23 mouse cellular contexts compared by ENCODE assay signal in genomic region chr17:8701096-8701495, GRCm38 (mm10).
DNase-seq lines count a peak whose midpoint lies in the region; ATAC-seq lines count a peak whose summit lies in the region.
"Had no signal": no experiment of that assay in that cellular context is flagged by ENCODE, and none has a peak within 500 bp of the region (broad histone marks: within the 10 kb centered on the region; RNA-seq: fewer than 3 reads in every experiment).

No protein-coding gene starts in this region.

- H3K27ac ChIP-seq in neural tube, embryonic 15.5 days (replicated peaks), result no peak overlapping the region
- H3K27ac ChIP-seq: forebrain, embryonic 10.5 days; intestine, embryonic 15.5 days; layer of hippocampus, adult 2 months; limb, embryonic 13.5 days; liver, embryonic 13.5 days; midbrain, embryonic 12.5 days had no signal

- WGBS in neural tube, embryonic 15.5 days, result 63% methylated on average over 7 of the region's 7 CpGs

- no peaks in the 10 kb centered on the region for H3K36me3 ChIP-seq in neural tube, embryonic 15.5 days
- H3K36me3 ChIP-seq: forebrain, embryonic 10.5 days; intestine, embryonic 15.5 days; limb, embryonic 13.5 days; liver, embryonic 13.5 days; midbrain, embryonic 12.5 days had no signal

- H3K27me3 ChIP-seq in neural tube, embryonic 15.5 days (replicated peaks), result no peaks in the 10 kb centered on the region
- H3K27me3 ChIP-seq: intestine, embryonic 15.5 days; limb, embryonic 13.5 days; liver, embryonic 13.5 days; midbrain, embryonic 12.5 days had no signal

- H3K4me1 ChIP-seq in neural tube, embryonic 15.5 days, result no peaks in the 10 kb centered on the region
- H3K4me1 ChIP-seq: forebrain, embryonic 10.5 days; intestine, embryonic 15.5 days; liver, embryonic 13.5 days had no signal

- H3K4me2 ChIP-seq in neural tube, embryonic 15.5 days, result no peak overlapping the region
- H3K4me2 ChIP-seq: heart, embryonic 11.5 days; intestine, embryonic 15.5 days; limb, embryonic 13.5 days; liver, embryonic 13.5 days; midbrain, embryonic 12.5 days had no signal

- no peak overlapping the region for H3K4me3 ChIP-seq in neural tube, embryonic 15.5 days (replicated peaks)
- H3K4me3 ChIP-seq: forebrain, embryonic 10.5 days; intestine, embryonic 15.5 days; layer of hippocampus, adult 2 months; limb, embryonic 13.5 days; liver, embryonic 13.5 days; midbrain, embryonic 12.5 days had no signal

- ATAC-seq in neural tube, embryonic 15.5 days (ENCODE audit: low FRiP score), result no peak
- ATAC-seq: hindbrain, embryonic 16.5 days; intestine, embryonic 15.5 days had no signal

- no peak overlapping the region for H3K9ac ChIP-seq in neural tube, embryonic 15.5 days (replicated peaks)
- H3K9ac ChIP-seq: intestine, embryonic 15.5 days; limb, embryonic 13.5 days; liver, embryonic 13.5 days; midbrain, embryonic 12.5 days had no signal

- DNase-seq in embryo, embryonic 10.5 days (ENCODE audit: low spot score), result peak; percentile 6
- DNase-seq in embryo, embryonic 9.5 days (ENCODE audit: extremely low spot score), result no peak
- DNase-seq in testis, postnatal 10 days (ENCODE audit: low spot score), result peak; percentile 28
- DNase-seq in testis, postnatal 14 days (ENCODE audit: low spot score), result no peak
- DNase-seq in brain, adult 2 months (ENCODE audit: low read depth, low spot score), result peak; percentile 21
- no peak for DNase-seq in frontal cortex, postnatal 25 days (ENCODE audit: low spot score in 2 of 2)
- DNase-seq: adrenal gland, postnatal 36 days; cerebellum, adult 8-10 months; kidney, adult 8-10 months; kidney, postnatal 10 days; layer of hippocampus, postnatal 36 days; liver, embryonic 13.5 days; lung, adult 2 months; lung, postnatal 14 days; thymus, postnatal 36 days had no signal

- H3K9me3 ChIP-seq in neural tube, embryonic 15.5 days (replicated peaks), result no peaks in the 10 kb centered on the region
- H3K9me3 ChIP-seq: intestine, embryonic 15.5 days; liver, embryonic 13.5 days; midbrain, embryonic 12.5 days had no signal

Comparison
In these comparisons a context has a peak if more than half of its experiments do, and no peak if none do; other contexts are left out.
1. DNase-seq: peak in embryo, embryonic 10.5 days (single experiment), testis, postnatal 10 days (single experiment) and brain, adult 2 months (single experiment); none in embryo, embryonic 9.5 days (single experiment), testis, postnatal 14 days (single experiment) and frontal cortex, postnatal 25 days (0 of 2).